Mouse (Mus musculus) hindbrain, embryonic 10.5 days (tissue): ENCODE measurements at regions not wholly inside any gene's neighbourhood (a gene's known extent, or its start where the extent isn't known, plus 50 kb on each side); places are given as distances from the start of the nearest gene placed in this dataset.

Experiments
- DNase-seq: peaks from one replicate; pipeline ENCODE4 v3.0.0-alpha.2; 2017; ENCODE audit warnings: low spot score
- H3K27ac ChIP-seq: fragments of 300-500 bp; sonication (generic); 2 replicates; pipeline ENCODE4 v1.5.1; 2016; ENCODE audit warnings: mild to moderate bottlenecking, moderate library complexity
- H3K27me3 ChIP-seq: fragments of 300-500 bp; sonication (generic); 2 replicates; pipeline ENCODE4 v1.6.1; 2016; ENCODE audit warnings: mild to moderate bottlenecking; ENCODE audit not compliant: poor library complexity, insufficient read depth, severe bottlenecking
- H3K36me3 ChIP-seq: fragments of 300-500 bp; sonication (generic); 2 replicates; pipeline ENCODE4 v1.6.1; 2016; ENCODE audit warnings: mild to moderate bottlenecking, moderate library complexity
- H3K4me1 ChIP-seq: fragments of 300-500 bp; sonication (generic); replicated peaks from 2 replicates; pipeline ENCODE4 v1.6.1; 2016; ENCODE audit warnings: mild to moderate bottlenecking
- H3K4me3 ChIP-seq: fragments of 300-500 bp; sonication (generic); 2 replicates; pipeline ENCODE4 v1.5.1; 2016; ENCODE audit warnings: mild to moderate bottlenecking, moderate library complexity
- H3K9me3 ChIP-seq: fragments of 300-500 bp; sonication (generic); 2 replicates; pipeline ENCODE4 v1.6.1; 2016; ENCODE audit warnings: mild to moderate bottlenecking, moderate library complexity
- WGBS: fragments of 180-500 bp; shearing (Covaris S2); methylation state at CpG from one replicate; pipeline ENCODE4 v1.1.7; 2016; 5-methylcytosine and 5-hydroxymethylcytosine counted together

DNA sequence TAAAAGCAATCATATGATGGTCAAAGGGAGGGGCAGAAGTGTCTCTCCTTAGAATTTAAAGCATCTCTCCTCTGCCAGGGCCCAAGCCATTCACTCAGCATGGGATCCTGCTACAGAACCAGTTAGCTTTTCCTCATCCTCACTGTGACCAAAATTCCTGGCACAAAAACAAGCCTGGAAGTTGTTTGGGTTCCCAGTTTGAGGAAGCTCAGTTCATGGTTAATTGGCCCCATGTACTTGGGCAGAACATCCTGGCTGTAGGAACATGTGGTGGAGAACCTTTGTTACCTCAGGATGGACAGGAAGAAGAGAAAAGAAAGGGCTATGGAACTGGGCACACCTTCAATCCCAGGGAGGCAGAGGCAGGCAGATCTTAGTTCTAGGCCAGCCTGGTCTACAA lies 52.4 kb upstream of the Mfge8 start:
- Histone ChIP-seq H3K27ac (no peak overlapping the region), H3K27me3 (no peaks in the 10 kb centered on the region)

DNA sequence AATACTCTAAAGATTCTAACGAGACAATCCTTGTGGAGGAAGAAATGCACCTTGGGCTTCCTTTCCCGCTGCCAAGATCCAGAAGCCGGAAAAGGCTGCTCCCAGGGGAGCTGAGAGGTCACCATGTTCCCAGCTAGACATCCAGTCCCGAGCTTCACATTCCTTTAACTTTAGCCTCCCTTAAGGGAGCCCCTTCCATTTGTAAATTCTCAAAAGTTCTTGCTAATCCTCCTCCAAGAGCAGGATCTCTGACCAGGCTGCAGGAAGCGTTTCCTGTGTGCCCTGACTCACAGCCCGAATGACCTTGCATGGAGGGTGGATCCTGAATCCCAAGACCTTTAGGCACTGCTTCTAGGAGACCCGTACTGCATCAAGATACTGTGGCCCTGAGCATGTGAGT lies 53.5 kb upstream of the Mfge8 start:
- no peaks in the 10 kb centered on the region for H3K9me3 ChIP-seq
- WGBS = 66% methylated on average over 7 of the region's 7 CpGs
- no peaks in the 10 kb centered on the region for H3K27me3 ChIP-seq
- no peaks in the 10 kb centered on the region for H3K36me3 ChIP-seq
- H3K27ac ChIP-seq = peak overlapping the region; percentile 2; the same call in 1 of the 2 replicates
- no peak for DNase-seq
- H3K4me3 ChIP-seq = no peak overlapping the region
- H3K4me1 ChIP-seq = no peaks in the 10 kb centered on the region

More for the DNA sequence above, 52.4 kb upstream of the Mfge8 start:
- no peaks in the 10 kb centered on the region for H3K36me3 ChIP-seq
- H3K4me1 ChIP-seq = no peaks in the 10 kb centered on the region
- DNase-seq = no peak
- H3K9me3 ChIP-seq = no peaks in the 10 kb centered on the region
- no peak overlapping the region for H3K4me3 ChIP-seq

DNA sequence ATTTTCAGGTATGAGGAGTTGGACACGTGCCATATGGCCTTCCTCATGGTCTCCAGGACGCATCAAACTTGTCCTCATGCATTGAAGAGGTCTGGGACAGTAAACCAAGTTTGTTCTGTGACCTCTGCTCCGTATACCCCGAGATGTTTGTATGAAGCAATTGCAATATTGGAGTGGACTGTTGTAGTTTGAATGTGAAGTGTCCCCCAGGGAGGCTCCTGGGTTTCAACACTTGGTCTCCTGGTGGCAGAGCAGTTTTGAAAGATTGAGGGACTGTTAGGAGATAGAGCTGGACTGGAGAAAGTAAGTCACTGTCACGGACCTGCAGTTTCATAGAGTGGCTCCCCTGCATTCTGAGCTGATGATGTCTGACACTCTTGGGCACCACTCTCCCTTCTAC lies 54.6 kb upstream of the Mfge8 start:
- H3K9me3 ChIP-seq = no peaks in the 10 kb centered on the region
- H3K27ac ChIP-seq = no peak overlapping the region
- no peaks in the 10 kb centered on the region for H3K4me1 ChIP-seq
- H3K27me3 ChIP-seq = no peaks in the 10 kb centered on the region
- H3K36me3 ChIP-seq = no peaks in the 10 kb centered on the region
- WGBS = 88% methylated on average over 5 of the region's 5 CpGs
- H3K4me3 ChIP-seq = no peak overlapping the region
- no peak for DNase-seq

DNA sequence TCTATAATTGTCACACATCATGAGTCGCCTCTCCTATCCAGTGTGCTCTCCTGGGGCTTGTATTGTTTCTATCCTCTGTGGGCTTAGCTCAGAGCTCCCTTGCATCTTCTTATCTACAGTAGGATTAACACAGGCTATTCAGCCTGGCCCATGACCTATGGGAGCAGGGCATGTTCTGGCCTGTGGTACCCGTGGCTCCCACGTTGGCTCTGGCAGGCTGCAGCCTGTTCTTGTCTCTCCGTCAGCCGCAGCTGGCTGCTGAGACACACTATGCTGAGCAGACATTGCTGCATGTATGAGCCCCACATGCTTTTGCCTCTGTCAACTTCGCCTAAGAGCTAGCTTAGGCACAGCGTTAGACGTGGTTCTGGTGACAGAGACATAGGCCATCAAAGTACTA lies 58.3 kb upstream of the Mfge8 start:
- 72% methylated on average over 8 of the region's 8 CpGs for WGBS
- peaks cover 7% of the 10 kb centered on the region for H3K4me1 ChIP-seq
- H3K27me3 ChIP-seq = no peaks in the 10 kb centered on the region
- H3K4me3 ChIP-seq = no peak overlapping the region
- no peaks in the 10 kb centered on the region for H3K36me3 ChIP-seq
- H3K27ac ChIP-seq = 0 out of 2 replicates have a peak overlapping the region, but pooled peaks have one; percentile 18
- H3K9me3 ChIP-seq = no peaks in the 10 kb centered on the region
- peak; percentile 6 for DNase-seq

DNA sequence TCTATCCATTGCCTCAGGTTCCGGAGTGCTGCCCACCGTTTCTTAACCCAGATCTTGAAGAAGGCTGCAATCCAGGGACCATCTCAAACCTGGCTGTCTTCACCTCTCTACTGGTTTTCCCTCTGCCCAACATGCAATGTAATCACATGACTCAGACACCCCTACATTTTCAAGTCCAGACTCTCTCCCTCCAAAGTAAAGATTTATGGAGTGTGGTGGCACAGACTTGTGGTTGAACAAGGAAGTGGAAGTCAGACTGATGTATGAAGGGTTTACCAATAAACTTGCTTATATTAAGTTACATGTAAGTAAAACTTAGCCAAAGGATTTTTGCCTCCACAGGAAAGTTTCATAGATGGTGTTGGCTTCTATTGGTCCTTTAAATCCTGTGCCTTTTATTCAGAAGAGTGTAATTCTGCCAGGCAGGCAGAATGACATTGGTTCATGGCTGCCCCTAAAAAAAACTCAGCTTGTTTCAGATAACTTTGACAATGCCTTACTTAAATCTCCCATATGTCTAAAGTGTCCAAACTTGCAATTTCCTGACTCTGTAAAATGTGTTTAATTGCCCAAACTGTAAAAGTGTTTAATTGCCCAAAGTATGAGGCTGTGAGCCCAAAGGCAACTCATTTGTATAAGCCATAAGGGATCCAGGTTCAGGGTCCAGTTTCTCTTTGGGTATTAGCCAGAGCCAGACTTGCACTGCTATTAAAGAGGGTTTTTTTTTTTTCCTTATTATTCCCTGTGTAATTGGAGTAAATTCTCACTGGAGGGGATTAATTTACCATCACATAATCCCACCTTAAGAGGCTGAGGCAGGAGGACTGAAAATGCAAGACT lies 61.7 kb upstream of the Mfge8 start:
- no peak for DNase-seq
- Histone ChIP-seq H3K36me3 (no peaks in the 10 kb centered on the region), H3K27ac (no peak overlapping the region), H3K9me3 (no peaks in the 10 kb centered on the region), H3K4me1 (peaks cover 7% of the 10 kb centered on the region), H3K4me3 (no peak overlapping the region), H3K27me3 (no peaks in the 10 kb centered on the region)
- 88% methylated on average over 2 of the region's 2 CpGs for WGBS

DNA sequence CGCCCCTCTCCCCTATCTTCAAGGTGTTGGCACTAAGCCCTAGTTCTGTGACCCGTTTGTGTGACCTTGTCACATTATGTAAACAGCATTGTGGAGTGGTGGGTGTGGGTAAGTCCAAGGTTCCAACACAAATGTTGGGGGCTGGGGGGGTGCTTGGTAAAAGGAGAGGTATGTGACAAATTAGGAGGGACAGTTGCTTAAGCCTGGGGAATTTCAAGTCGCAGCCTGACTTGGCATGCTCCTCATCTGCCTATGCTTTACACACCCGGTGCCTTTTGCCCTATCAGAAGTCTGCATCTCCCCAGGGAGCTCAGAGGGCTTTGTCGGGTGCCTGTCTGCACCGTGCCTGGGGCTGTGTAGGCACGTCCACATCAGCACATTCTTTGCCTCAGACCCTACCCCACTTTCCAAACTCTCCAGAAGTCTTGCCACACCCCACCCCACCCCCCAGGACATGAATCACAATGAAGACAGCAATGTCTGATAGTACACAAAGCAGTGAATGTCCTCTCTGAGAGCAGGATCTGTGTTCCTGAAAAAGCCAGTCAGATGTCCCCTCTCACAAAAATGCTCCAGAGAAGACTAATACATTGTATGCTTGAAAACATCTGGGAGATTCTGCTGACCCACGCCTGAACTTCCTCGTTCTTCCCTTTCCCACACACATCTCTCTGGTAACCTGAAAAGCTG lies 61.6 kb upstream of the Abhd2 start:
- Histone ChIP-seq H3K27me3 (no peaks in the 10 kb centered on the region), H3K27ac (no peak overlapping the region), H3K36me3 (no peaks in the 10 kb centered on the region), H3K4me1 (peaks cover 7% of the 10 kb centered on the region), H3K9me3 (peaks cover 2% of the 10 kb centered on the region), H3K4me3 (no peak overlapping the region)
- 22% methylated on average over 9 of the region's 9 CpGs for WGBS
- DNase-seq = peak; percentile 19

DNA sequence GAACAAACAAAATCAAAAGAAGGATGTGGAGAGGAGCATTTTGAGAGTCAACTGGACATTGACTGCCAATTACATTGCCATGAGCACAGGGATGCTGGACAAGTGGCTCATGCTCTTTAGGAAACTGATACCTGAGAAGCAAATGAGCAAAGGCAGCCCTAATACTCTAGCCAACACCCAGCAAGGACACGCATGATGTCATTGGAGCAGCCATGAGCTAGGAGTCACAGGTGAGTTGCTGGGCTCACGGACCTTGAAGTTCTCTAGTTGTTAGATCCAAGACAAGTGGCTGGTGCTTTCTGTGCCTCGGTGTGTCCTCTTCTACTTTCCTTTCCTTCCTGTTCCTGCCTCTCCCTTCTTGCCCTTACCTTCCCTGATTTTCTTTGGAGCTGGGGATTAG lies 60.8 kb upstream of the Abhd2 start:
- Histone ChIP-seq H3K4me3 (no peak overlapping the region), H3K27me3 (no peaks in the 10 kb centered on the region), H3K4me1 (peaks cover 7% of the 10 kb centered on the region), H3K27ac (no peak overlapping the region), H3K36me3 (no peaks in the 10 kb centered on the region), H3K9me3 (peaks cover 8% of the 10 kb centered on the region)
- WGBS = 86% methylated on average over 3 of the region's 3 CpGs
- DNase-seq = no peak

DNA sequence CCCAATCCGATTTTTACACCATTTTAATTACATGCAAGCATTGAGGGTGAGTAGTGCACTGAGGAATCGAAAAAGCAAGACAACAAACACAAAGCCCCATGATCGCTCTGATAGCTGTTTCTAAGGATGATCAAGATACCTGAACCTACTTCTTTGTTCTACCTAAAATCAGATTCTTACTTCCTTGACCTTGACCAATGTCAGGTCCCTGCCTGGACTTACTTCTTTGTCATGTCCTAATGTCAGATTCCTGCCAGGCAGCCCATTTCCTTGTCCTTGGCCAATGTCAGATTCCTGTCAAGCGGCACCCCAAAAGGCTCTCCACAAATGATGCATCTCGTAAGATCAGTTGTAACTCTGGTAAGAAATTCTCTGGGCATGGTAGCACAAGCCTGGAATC lies 58.0 kb upstream of the Abhd2 start:
- no peak overlapping the region for H3K4me3 ChIP-seq
- no peak for DNase-seq
- no peaks in the 10 kb centered on the region for H3K36me3 ChIP-seq
- H3K27me3 ChIP-seq = no peaks in the 10 kb centered on the region
- peaks cover 7% of the 10 kb centered on the region for H3K4me1 ChIP-seq
- H3K27ac ChIP-seq = no peak overlapping the region
- 92% methylated on average over 5 of the region's 5 CpGs for WGBS
- H3K9me3 ChIP-seq = peaks cover 8% of the 10 kb centered on the region

DNA sequence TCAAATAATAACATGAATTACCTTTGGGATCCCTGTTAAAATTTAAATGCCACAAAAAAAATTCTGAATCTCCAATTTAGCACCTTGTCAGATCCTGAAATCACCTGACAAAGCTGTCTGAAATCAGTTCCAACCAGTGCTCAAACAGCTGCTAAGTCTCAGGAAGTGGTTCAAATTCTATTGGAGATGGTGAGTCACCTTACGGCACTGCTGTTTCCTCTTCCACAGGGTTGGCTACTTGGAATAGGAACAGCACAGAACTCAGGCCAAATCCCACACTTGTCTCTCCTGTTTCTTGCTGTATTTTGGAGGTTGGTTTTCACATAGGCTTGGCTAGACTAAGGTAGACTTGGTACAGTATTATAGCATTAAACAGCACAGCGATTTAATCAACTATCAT lies 55.8 kb upstream of the Abhd2 start:
- Histone ChIP-seq H3K27ac (no peak overlapping the region), H3K4me3 (no peak overlapping the region), H3K4me1 (no peaks in the 10 kb centered on the region), H3K9me3 (peaks cover 8% of the 10 kb centered on the region), H3K36me3 (no peaks in the 10 kb centered on the region), H3K27me3 (no peaks in the 10 kb centered on the region)
- 91% methylated on average over 2 of the region's 2 CpGs for WGBS
- no peak for DNase-seq

DNA sequence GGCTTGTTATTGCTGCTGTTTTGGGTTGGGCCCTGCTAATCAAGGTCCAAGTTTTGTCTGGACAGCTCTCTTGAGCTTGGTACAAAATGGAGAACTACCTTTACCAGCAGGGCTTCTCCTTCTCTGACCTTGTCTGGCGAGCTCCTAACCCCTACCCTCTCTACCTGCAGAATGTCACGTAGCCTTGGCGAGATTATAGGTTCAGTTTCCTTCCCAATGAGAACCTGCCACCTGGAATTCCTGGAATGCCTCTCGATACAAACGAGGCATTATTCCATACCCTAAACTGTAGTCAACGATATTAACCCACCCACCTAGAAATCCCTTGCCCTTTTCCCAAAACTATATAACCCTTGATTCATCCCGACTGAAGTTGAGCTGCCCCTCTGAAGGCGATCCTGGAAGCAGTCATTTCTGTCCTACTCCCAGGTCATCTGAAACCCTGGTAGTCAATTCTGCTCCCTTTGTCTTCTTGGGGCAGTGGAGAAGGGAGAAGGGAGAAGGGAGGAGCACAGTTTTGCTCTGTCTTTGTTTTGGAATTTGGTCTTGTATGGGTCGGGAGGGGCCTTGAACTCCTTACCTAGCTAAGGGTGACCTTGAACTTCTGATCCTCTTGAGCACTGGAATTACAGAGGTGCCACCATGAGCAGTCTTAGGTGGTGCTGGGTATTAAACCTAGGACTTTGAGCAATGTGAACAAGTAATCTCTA lies 50.2 kb upstream of the Abhd2 start:
- H3K9me3 ChIP-seq = no peaks in the 10 kb centered on the region
- 86% methylated on average over 9 of the region's 9 CpGs for WGBS

More for the DNA sequence above, 50.2 kb upstream of the Abhd2 start:
- H3K27ac ChIP-seq = no peak overlapping the region
- no peak for DNase-seq
- no peaks in the 10 kb centered on the region for H3K4me1 ChIP-seq
- no peaks in the 10 kb centered on the region for H3K27me3 ChIP-seq
- no peak overlapping the region for H3K4me3 ChIP-seq
- no peaks in the 10 kb centered on the region for H3K36me3 ChIP-seq
